Mouse (Mus musculus) myocyte (in vitro differentiated cells): ENCODE measurements at regions not wholly inside any gene's neighbourhood (a gene's known extent, or its start where the extent isn't known, plus 50 kb on each side); places are given as distances from the start of the nearest gene placed in this dataset.

Experiments used
- E2F4 ChIP-seq: IDR thresholded peaks from one replicate; pipeline ENCODE4 v1.6.1; 2011; ENCODE audit warnings: mild to moderate bottlenecking, control low read depth, moderate library complexity; ENCODE audit not compliant: insufficient read depth
- MAX ChIP-seq: IDR thresholded peaks from one replicate; pipeline ENCODE4 v1.6.1; 2011; ENCODE audit warnings: low read depth, mild to moderate bottlenecking, control low read depth
- MYOG ChIP-seq, 3 experiments: IDR thresholded peaks; one replicate each; pipeline ENCODE4 v1.6.1; 2011; ENCODE audit warnings: control low read depth in 2 of 3, low read depth in 2 of 3, mild to moderate bottlenecking in 2 of 3; ENCODE audit not compliant: insufficient read length in 2 of 3, control insufficient read depth in 1 of 3, insufficient read depth in 1 of 3
- POLR2A ChIP-seq: IDR thresholded peaks from one replicate; pipeline ENCODE4 v1.6.1; 2011; ENCODE audit warnings: low read depth, mild to moderate bottlenecking, control low read depth, moderate library complexity; ENCODE audit not compliant: insufficient read length
- POLR2AphosphoS2 ChIP-seq: IDR thresholded peaks from one replicate; pipeline ENCODE4 v1.6.1; 2011; ENCODE audit warnings: low read depth, control low read depth; ENCODE audit not compliant: insufficient read length
- REST ChIP-seq: IDR thresholded peaks from one replicate; pipeline ENCODE4 v1.6.1; 2011; ENCODE audit warnings: mild to moderate bottlenecking, control low read depth, moderate library complexity; ENCODE audit not compliant: insufficient read depth, insufficient read length
- USF1 ChIP-seq: IDR thresholded peaks from one replicate; pipeline ENCODE4 v1.6.1; 2011; ENCODE audit warnings: low read depth, mild to moderate bottlenecking, control low read depth, moderate library complexity

- no peak for TF ChIP-seq E2F4
- TF ChIP-seq POLR2A = no peak
- TF ChIP-seq REST = no peak
- TF ChIP-seq USF1 = no peak
- TF ChIP-seq POLR2AphosphoS2 = no peak
- TF ChIP-seq MAX = no peak
- TF ChIP-seq MYOG (IDR thresholded peaks at IDR 0.05; ENCODE audit: control insufficient read depth in 1 of 3, insufficient read depth in 1 of 3, insufficient read length in 2 of 3, low read depth in 2 of 3) = no peak
Observed at GRCm38 (mm10) chr12:78001846-78002245, 192.2 kb upstream of the Gm6657 start.
